Mouse (Mus musculus) erythroblast, embryonic 14.5 days (primary cell): Measurements from ENCODE around the gene Emx2. TPM values are rescaled to one million over a fixed set of nuclear protein-coding genes. Genes with fewer than 3 reads are reported as not detected.

ENCODE experiments used
- H3K27me3 ChIP-seq: 2 replicates; pipeline ENCODE4 v1.6.1; 2012; ENCODE audit warnings: inconsistent platforms; ENCODE audit not compliant: control insufficient read depth
- H3K36me3 ChIP-seq: 2 replicates; pipeline ENCODE4 v1.6.1; 2012; ENCODE audit warnings: mild to moderate bottlenecking, inconsistent platforms; ENCODE audit not compliant: control insufficient read depth
- H3K4me1 ChIP-seq: 2 replicates; pipeline ENCODE4 v1.6.1; 2012; ENCODE audit warnings: inconsistent platforms; ENCODE audit not compliant: control insufficient read depth
- H3K4me3 ChIP-seq: replicated peaks from 2 replicates; pipeline ENCODE3; 2012; ENCODE audit warnings: moderate library complexity, mild to moderate bottlenecking, inconsistent platforms
- H3K9me3 ChIP-seq: 2 replicates; pipeline ENCODE4 v1.6.1; 2012; ENCODE audit warnings: low read length, inconsistent platforms, mixed read lengths; ENCODE audit not compliant: control insufficient read depth
- GATA1 ChIP-seq: IDR thresholded peaks from 2 replicates; pipeline ENCODE4 v1.6.1; 2012; ENCODE audit warnings: low read length, inconsistent platforms, mixed read lengths
- TAL1 ChIP-seq: IDR thresholded peaks from 3 replicates; pipeline ENCODE4 v1.6.1; 2012; ENCODE audit warnings: low read length, inconsistent platforms, mixed read lengths
- polyA plus RNA-seq: library from polyadenylated mRNA; stranded (reverse); fragments of >175 nt; gene quantifications from 2 replicates; pipeline ENCODE4 v1.2.3, GENCODE M21; 2012

Gene Emx2
- polyA plus RNA-seq, 1 experiment: not detected

GRCm38 (mm10) chr19:59460328-59461115 lies 2.4 kb downstream of the Emx2 start:
- H3K4me3 ChIP-seq: no peak overlapping the region
- no peaks in the 10 kb centered on the region for H3K4me1 ChIP-seq
- H3K36me3 ChIP-seq: no peaks in the 10 kb centered on the region
- TF ChIP-seq GATA1: no peak
- H3K9me3 ChIP-seq: peaks cover 2% of the 10 kb centered on the region; the same call in 1 of the 2 replicates
- peaks cover 100% of the 10 kb centered on the region for H3K27me3 ChIP-seq

DNA sequence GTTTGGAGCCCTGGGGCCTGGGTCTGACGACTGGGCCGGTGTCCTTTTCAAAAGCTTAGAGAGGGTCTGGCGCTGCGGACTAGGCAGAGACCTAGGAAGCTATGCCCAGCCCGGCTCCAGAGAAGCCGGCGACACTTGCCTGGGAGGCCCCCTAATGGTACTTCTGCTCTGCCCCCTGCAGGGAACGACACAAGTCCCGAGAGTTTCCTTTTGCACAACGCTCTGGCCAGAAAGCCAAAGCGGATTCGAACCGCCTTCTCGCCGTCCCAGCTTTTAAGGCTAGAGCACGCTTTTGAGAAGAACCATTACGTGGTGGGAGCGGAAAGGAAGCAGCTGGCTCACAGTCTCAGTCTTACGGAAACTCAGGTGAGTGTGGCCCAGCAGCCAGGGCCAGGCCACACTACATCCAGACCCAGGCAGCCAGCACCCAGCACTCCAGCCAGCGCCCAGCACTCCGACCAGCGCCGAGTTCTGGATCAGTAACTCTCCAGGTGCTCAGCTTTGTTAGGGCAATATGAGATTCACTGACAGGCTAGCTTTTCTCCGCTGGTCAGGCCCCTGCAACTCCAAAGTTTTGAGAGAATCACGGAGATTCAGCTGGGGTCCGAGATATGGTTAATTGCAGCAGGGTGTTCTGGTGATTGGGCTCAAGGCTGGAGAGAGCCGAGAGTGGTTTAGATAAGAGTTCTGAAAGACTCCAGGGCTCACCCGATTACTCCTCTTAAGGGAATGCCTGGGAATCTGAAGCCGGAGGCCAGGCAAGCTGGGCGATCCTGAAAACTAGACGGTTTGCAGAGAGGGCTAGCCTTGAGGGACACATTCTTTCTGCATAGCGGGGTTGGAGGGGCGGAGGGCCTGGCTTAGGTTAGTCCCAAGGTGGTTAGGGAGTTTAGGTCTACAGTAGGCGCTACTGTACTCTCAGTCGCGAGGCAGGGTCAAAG lies 3.6 kb downstream of the Emx2 start:
- TF ChIP-seq GATA1 (no peak), TAL1 (no peak)
- Histone ChIP-seq H3K9me3 (peaks cover 2% of the 10 kb centered on the region; the same call in 1 of the 2 replicates), H3K4me3 (no peak overlapping the region), H3K27me3 (peaks cover 100% of the 10 kb centered on the region), H3K4me1 (no peaks in the 10 kb centered on the region), H3K36me3 (no peaks in the 10 kb centered on the region)

DNA sequence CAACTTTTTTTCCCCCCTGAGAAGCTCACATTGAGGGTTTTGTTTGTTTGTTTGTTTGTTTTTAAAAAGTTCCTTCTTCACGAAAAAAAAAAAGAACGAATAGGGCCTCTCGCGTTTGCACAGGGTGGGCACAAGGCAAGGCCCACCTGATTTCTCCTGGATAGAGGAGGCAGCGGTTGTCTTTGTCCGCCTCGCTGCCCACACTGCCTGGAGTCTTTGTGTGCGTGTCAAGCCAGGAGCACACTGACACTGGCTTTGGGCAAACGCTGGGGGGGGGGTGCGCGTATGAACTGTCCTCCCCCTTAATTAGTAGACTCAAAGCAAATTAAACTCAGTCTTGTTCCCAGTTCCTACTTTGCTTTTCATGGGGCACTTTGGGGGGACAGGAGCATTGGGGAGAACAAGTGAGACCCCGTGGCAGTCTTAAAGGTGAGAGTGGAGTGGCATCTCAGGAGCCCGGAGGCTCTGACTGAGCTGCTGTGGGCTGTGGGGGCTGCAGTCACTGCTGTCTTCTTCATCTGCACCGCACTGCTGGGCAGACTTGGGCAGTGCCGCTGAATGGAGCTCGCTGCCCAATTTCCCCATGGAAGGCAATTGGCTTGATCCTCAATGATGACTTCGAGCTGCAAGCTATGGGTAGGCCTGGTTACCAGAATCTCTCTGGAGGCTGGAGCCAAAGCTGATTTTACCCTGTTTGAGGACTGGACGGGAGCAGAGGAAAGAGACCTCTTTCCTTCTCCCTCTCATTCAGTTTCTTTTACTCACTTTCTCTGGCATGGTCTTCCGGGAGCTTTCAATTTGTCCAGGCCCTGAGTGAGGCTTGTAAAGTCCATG lies 4.5 kb downstream of the Emx2 start:
- no peak overlapping the region for H3K4me3 ChIP-seq
- H3K27me3 ChIP-seq: peaks cover 100% of the 10 kb centered on the region
- TF ChIP-seq TAL1: no peak
- no peak for TF ChIP-seq GATA1
- no peaks in the 10 kb centered on the region for H3K36me3 ChIP-seq
- peaks cover 5% of the 10 kb centered on the region; the same call in 1 of the 2 replicates for H3K9me3 ChIP-seq
- peaks cover 2% of the 10 kb centered on the region; the same call in 1 of the 2 replicates for H3K4me1 ChIP-seq

GRCm38 (mm10) chr19:59463842-59464443 lies 5.8 kb downstream of the Emx2 start:
- TF ChIP-seq GATA1: no peak
- no peaks in the 10 kb centered on the region for H3K36me3 ChIP-seq
- peaks cover 100% of the 10 kb centered on the region for H3K27me3 ChIP-seq
- H3K4me1 ChIP-seq: peaks cover 2% of the 10 kb centered on the region; the same call in 1 of the 2 replicates
- no peak overlapping the region for H3K4me3 ChIP-seq
- H3K9me3 ChIP-seq: peaks cover 5% of the 10 kb centered on the region; the same call in 1 of the 2 replicates

DNA sequence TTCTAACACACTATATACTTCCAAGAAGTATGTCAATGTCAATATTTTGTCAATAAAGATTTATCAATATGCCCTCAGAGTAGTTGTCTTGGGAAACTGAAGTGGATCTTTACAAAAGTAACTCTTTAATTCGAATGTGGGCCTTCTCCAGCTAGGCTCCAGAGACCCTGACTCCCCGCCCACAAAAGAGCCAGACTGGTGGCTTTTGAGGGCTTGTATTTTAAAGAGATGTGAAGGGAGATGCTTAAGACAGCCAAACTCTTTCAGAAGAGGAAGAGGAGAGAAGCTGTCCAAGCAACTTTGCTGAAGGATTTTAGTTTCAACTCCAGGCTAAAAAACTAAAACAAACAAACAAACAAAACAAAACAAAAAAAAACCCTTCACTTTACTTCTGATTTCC lies 7.1 kb downstream of the Emx2 start:
- Histone ChIP-seq H3K36me3 (no peaks in the 10 kb centered on the region), H3K4me1 (peaks cover 2% of the 10 kb centered on the region; the same call in 1 of the 2 replicates), H3K4me3 (no peak overlapping the region), H3K27me3 (peaks cover 100% of the 10 kb centered on the region), H3K9me3 (peaks cover 3% of the 10 kb centered on the region; the same call in 1 of the 2 replicates)
- no peak for TF ChIP-seq GATA1
- TF ChIP-seq TAL1: no peak

- TF ChIP-seq TAL1 (no peak), GATA1 (no peak)
- peaks cover 100% of the 10 kb centered on the region for H3K27me3 ChIP-seq
Measured at GRCm38 (mm10) chr19:59465751-59466410, 7.7 kb downstream of the Emx2 start.

GRCm38 (mm10) chr19:59466417-59466937 lies 8.3 kb downstream of the Emx2 start:
- H3K36me3 ChIP-seq: no peaks in the 10 kb centered on the region
- peaks cover 100% of the 10 kb centered on the region for H3K27me3 ChIP-seq
- no peak overlapping the region for H3K4me3 ChIP-seq
- TF ChIP-seq TAL1 (no peak), GATA1 (no peak)
- peaks cover 3% of the 10 kb centered on the region; the same call in 1 of the 2 replicates for H3K9me3 ChIP-seq
- H3K4me1 ChIP-seq: peaks cover 2% of the 10 kb centered on the region; the same call in 1 of the 2 replicates

More at GRCm38 (mm10) chr19:59465751-59466410, 7.7 kb downstream of the Emx2 start:
- H3K4me3 ChIP-seq: no peak overlapping the region
- H3K9me3 ChIP-seq: peaks cover 3% of the 10 kb centered on the region; the same call in 1 of the 2 replicates
- H3K4me1 ChIP-seq: peaks cover 2% of the 10 kb centered on the region; the same call in 1 of the 2 replicates
- no peaks in the 10 kb centered on the region for H3K36me3 ChIP-seq

DNA sequence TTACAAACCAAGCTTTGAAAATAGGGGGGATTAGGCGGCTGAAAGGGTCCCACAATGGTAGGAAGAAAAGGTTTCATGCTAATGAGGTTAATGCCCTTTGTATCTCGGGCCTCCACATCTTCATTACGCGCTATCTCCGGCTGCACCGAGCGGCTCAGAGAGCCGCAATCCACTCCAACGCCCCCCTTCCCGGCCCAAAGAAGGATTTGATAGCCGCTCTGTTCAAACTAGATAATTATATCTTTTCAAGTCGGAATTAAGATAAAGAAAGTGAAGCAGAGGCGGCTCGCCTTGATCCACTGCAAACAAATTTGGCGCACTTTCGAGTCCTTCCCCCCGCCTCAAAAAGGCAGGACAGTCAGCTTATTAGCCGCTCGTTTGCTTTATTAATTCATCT lies 8.8 kb downstream of the Emx2 start:
- peaks cover 100% of the 10 kb centered on the region for H3K27me3 ChIP-seq

More for the DNA sequence above, 8.8 kb downstream of the Emx2 start:
- no peak for TF ChIP-seq GATA1
- TF ChIP-seq TAL1: no peak
- H3K9me3 ChIP-seq: peaks cover 3% of the 10 kb centered on the region; the same call in 1 of the 2 replicates
- peaks cover 2% of the 10 kb centered on the region; the same call in 1 of the 2 replicates for H3K4me1 ChIP-seq
- H3K36me3 ChIP-seq: no peaks in the 10 kb centered on the region
- no peak overlapping the region for H3K4me3 ChIP-seq
